Comparison of ENCODE assay signal across 19 mouse cellular contexts in genomic region chr17:45010409-45010808, GRCm38 (mm10).
"Had no signal": no experiment of that assay in that cellular context is flagged by ENCODE, and none has a peak within 500 bp of the region (broad histone marks: within the 10 kb centered on the region; RNA-seq: fewer than 3 reads in every experiment).

No protein-coding gene starts in this region.

- H3K9ac ChIP-seq: lung, embryonic 14.5 days; midbrain, embryonic 12.5 days; neural tube, embryonic 13.5 days; neural tube, embryonic 15.5 days had no signal

- DNase-seq: lung, adult 18-20 months; lung, embryonic 14.5 days; lung, postnatal 10 days; lung, postnatal 4 days; midbrain, embryonic 14.5 days; retina, postnatal 1 day; right cerebral cortex, adult 18-20 months; right cerebral cortex, postnatal 25 days; right cerebral cortex, postnatal 4 days; spleen, adult 18-20 months; thymus, adult 18-20 months; thymus, postnatal 14 days; thymus, postnatal 36 days had no signal

- H3K4me1 ChIP-seq: midbrain, embryonic 10.5 days; midbrain, embryonic 12.5 days; neural tube, embryonic 13.5 days; neural tube, embryonic 15.5 days had no signal

- H3K4me2 ChIP-seq: lung, embryonic 14.5 days; midbrain, embryonic 12.5 days; neural tube, embryonic 13.5 days; neural tube, embryonic 15.5 days had no signal

- H3K4me3 ChIP-seq: midbrain, embryonic 10.5 days; midbrain, embryonic 12.5 days; myocyte; neural tube, embryonic 13.5 days; neural tube, embryonic 15.5 days had no signal

- H3K36me3 ChIP-seq: midbrain, embryonic 10.5 days; midbrain, embryonic 12.5 days; neural tube, embryonic 13.5 days; neural tube, embryonic 15.5 days had no signal

- H3K9me3 ChIP-seq: midbrain, embryonic 10.5 days; midbrain, embryonic 12.5 days; neural tube, embryonic 13.5 days; neural tube, embryonic 15.5 days had no signal

- H3K27ac ChIP-seq: midbrain, embryonic 10.5 days; midbrain, embryonic 12.5 days; neural tube, embryonic 13.5 days; neural tube, embryonic 15.5 days had no signal

- H3K27me3 ChIP-seq: midbrain, embryonic 12.5 days; neural tube, embryonic 13.5 days; neural tube, embryonic 15.5 days had no signal

- ATAC-seq: midbrain, embryonic 16.5 days had no signal
